Mouse (Mus musculus): Measurements from ENCODE around the gene Pcnp.
A peak's percentile ranks its signal among the peaks of the same experiment; 100 is the strongest.
"Not testable (repeated sequence)": the region's sequence is repeated elsewhere in the genome, so short reads cannot be mapped to it uniquely, and the experiment has no call there.

Gene Pcnp

GRCm38 (mm10) chr16:56029661-56030082, at the start of gene Pcnp:
Pcnp (minus strand) TSS chr16:56029739.
- peak; percentile 99 for DNase-seq

DNA sequence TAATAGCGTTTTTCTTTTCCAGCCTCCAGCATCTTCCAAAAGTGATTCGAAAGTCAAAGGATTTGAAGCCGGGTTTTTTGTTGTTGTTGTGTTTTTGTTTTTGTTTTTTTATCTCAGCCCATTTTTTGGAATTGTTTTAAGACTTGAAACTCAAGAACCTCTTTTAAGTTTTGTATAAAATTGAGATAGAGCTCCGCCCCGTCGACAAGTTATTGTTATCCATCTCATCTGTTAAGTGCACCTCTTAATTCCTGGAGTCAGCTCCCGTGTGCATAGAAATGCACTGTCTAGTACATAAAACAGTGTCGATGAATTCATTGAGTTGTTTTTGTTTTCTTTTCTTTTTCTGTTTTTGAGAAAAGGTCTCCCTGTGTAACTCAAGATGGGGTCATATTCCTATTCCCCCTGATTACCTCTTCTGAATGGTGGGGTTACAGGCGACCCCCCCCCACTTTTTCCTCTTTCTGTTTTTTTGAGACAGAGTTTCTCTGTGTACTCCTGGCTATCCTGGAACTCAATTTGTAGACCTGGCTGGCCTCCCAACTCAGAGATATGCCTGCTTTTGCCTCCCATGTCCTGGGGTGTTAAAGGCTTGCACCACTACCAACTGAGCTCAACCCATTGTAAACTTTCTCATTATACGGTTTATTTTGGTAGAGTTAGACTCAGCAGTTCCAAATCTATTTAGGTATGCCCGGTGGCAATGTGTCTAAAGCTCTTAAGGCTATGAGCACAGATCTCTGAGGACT, 46.8 kb upstream of the Pcnp start:
- no peak for DNase-seq

- peak; percentile 88 for DNase-seq
Observed at GRCm38 (mm10) chr16:56075222-56076111, 45.9 kb upstream of the Pcnp start.

DNA sequence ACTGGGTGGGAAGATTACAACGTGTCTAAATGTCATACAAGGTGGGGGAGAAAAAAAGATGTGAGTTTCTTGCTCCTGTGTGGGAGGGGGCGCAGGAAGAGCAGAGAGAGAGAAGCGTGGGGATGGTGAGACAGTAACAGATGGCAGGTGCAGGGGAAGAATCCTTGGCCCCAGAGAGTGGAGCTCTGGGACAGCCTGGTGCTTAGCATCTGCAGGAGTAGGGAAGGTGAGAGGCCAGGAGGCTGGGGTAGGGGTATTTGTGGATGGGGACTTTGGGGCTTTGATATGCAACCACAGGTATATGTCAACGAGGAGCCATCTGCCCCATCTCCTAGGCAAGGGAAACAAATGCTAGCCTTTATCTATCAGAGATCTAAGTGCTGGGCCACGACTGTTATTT, 45.0 kb upstream of the Pcnp start:
- DNase-seq = no peak

GRCm38 (mm10) chr16:56074122-56074521, 44.6 kb upstream of the Pcnp start:
- no peak for DNase-seq

- DNase-seq = not testable (repeated sequence)
Observed at GRCm38 (mm10) chr16:56073150-56073549, 43.6 kb upstream of the Pcnp start.

GRCm38 (mm10) chr16:56072533-56072932, 43.0 kb upstream of the Pcnp start:
- no peak for DNase-seq

- no peak for DNase-seq
Observed at GRCm38 (mm10) chr16:56071317-56072232, 42.0 kb upstream of the Pcnp start.

DNA sequence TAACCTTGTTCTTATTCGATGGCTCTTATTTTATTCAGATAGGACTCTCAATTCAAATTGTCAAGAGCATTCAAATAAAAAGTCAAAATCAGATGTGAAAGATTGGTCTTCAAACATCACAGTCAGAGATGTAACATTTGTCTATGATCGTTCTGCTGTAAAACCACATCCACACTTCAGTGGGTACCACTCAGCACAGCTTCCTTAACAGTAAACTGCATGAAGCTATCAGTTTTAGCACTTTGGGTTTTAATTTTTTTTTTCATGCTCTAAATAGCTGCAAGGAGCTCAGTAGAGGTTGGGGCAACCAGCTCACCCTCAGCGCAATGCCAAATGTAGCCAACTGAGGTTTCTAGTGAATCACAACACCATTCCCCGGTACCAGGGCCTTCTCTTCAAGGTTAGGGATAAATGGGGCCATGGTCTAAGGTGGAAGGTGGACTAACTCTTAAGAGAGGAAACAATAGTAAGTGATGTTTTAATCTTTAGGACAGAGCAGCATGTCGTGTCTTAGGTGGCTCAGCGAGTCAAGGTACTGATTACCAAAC, 39.1 kb upstream of the Pcnp start:
- DNase-seq = no peak

DNA sequence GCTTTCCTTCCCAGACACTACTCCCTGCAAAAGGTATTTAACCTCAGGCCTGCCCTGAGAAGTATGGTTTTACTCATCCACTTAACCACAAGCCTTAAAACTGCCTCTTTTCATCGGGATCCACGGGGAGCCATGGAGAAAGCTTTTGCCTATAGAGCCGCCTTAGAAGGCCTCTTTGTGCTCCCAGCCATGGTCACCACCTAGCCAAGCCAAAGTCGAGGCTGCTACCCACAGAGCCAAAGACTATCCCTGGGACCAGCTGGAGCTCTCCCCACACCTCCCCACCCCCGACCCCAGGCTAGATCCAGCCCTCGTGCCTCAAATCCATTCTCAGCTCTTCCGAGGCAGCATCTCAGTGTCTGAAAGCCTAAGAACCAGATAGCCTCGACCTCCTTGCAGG, 36.6 kb upstream of the Pcnp start:
- no peak for DNase-seq

- peak; percentile 80 for DNase-seq
Observed at GRCm38 (mm10) chr16:56064334-56064990, 34.9 kb upstream of the Pcnp start.

DNA sequence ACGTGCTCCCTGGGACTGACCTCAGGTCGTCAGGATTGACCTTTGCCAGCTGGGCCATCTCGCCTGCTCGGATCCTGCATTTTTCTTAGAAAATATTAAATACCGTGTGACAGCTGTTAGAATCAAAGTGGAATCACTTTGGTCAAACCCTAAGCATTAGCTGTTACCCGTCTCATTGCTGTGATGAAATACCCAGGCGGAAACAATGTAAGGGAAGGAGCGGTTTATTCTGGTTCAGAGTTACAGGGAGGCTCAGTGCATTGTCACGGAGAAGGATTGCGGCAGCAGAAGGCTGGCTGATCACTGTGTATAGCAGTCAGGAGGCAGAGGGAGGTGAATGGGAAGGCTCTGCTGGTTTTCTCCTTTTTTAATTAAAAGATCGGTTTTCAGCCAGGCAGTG, 33.4 kb upstream of the Pcnp start:
- DNase-seq = no peak

GRCm38 (mm10) chr16:56061995-56062594, 32.6 kb upstream of the Pcnp start:
- peak; percentile 13 for DNase-seq

- DNase-seq = no peak
Observed at GRCm38 (mm10) chr16:56058151-56058550, 28.6 kb upstream of the Pcnp start.

GRCm38 (mm10) chr16:56056944-56057590, 27.5 kb upstream of the Pcnp start:
- no peak for DNase-seq

- DNase-seq = no peak
Observed at GRCm38 (mm10) chr16:56055911-56056310, 26.4 kb upstream of the Pcnp start.

DNA sequence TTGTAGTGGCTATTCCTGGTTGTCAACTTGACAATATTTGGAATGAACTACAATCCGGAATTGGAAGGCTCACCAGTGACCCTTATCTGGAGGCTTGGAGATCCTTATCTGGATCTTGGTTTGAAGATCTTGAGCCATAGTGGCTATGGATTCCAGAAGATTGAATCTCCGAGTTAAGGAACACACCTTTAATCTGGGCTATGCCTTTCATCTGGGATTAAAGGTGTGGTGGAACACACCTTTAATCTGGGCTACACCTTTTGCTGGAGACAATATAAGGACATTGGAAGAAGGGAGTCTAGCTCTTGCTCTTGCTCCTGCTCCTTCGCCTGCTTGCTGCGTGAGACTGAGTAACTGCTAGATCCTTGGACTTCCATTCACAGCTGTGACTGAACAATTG, 18.5 kb upstream of the Pcnp start, which contains the start of gene Senp7:
Gene Senp7 (plus strand): TSS at position 301 of the 400 bp plus-strand sequence.
- not testable (repeated sequence) for DNase-seq

DNA sequence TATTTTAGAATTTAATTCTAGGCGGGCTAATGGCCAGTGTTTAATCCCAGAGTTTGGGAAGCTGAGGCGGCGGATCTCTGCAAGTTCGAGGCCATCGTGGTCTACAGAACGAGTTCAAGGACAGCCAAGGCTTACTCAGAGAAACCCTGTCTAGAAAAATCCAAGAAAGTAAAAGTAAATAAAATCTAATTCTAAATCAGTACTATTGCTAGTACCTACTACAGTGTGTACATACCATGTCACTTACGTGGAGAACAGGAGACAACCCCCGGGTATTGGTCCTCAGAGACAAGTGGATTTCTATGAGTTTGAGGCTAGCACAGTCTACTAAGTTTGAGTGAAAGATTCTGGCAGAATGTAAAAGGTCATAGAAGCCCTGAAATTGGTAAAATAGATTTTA, 8.6 kb upstream of the Pcnp start:
- no peak for DNase-seq

DNA sequence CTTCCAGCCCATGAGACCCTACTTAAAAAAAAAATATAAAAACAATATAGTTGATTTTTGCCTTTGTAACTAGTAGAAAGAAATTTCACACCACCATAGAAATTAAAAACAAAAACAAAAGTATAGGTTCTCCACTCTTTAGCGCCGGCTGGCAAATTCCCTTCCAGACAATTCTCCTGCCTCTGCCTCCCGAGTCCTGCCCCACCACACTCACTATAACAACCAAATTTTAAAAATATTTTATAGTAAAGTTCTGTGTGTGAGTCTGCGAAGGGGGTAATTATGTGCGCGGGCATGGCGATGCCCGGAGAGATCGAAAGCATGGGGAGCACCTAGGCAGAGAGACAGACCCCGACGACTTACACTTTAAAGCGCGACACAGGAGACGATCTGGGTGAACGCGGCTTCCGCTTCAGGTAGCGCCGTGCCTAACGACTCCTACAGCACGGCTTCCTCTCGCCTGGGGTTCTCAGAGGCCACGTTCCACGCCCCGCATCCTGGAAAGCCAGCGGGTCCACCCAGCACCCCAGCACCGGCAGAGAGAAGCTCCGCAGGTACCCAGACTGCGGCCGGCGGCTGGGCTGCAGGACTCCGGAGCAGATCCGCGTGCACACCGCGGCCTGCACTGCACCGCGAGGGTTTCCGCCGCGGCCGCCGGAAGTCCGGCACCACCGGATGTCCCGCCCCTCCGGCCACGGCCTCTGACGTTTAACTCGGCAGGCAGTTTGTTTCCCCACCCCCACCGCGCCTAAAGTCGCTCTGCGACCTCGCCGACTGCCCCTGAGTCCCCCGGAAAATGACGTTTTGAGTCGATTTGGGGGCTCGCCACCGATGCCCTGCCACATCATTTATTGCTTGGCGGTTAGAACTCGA, 7.8 kb upstream of the Pcnp start, which contains the start of gene Trmt10c:
Gene Trmt10c (minus strand): TSS at position 682 of the 873 bp plus-strand sequence.
- DNase-seq = peak; percentile 95

- DNase-seq = no peak
Observed at GRCm38 (mm10) chr16:56036501-56036900, 7.0 kb upstream of the Pcnp start.
